Mouse (Mus musculus): ENCODE measurements around the gene Tmigd3. TPM values are rescaled to one million over a fixed set of nuclear protein-coding genes. Genes with fewer than 3 reads are reported as not detected.
"Not testable (repeated sequence)": the region's sequence is repeated elsewhere in the genome, so short reads cannot be mapped to it uniquely, and the experiment has no call there.

Gene Tmigd3
- total RNA-seq, 2 experiments from 2014 or later: 0.51 TPM; not detected in 1

DNA sequence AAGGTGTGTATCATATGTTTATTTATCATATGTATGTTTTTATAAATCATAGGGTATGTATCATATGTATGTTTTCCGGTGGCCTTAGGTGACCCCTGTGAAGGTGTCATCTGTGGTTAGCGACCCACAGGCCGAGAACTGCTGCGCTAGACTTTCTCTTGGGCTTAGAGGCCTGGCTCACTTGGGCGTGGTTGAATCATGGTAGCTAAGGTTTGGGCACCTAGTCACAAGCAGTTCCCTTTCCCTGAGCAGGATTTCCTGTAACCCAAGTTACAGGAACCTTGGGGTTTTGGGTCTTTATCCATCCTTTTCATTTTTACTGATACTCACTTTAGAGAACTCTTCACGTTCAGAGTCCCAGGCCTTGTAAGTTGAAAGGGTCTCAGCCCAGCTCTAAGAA lies 29.6 kb downstream of the Tmigd3 start:
- DNase-seq (ENCODE audit: low spot score in 2 of 2): no peak

DNA sequence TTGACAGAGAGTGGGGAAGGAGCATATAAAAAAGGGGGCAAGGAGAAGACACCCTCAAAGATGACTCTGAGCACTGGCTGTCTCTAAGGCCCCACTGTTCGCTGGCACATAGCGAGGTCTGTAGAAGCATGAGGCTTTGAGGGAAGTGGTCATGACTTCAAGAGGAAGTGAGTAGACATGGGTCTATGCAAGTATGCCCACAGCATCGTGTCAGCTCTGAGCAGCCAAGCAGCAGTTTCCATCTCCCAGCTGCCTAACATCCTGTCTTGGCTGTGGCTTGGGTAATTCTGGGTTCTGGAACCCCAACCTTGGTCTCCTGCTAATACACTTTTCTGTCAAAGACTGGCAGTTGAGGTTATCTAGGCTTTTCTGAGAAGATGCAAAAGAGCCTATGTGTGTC lies 30.0 kb downstream of the Tmigd3 start:
- DNase-seq (ENCODE audit: low spot score in 2 of 2): no peak

DNA sequence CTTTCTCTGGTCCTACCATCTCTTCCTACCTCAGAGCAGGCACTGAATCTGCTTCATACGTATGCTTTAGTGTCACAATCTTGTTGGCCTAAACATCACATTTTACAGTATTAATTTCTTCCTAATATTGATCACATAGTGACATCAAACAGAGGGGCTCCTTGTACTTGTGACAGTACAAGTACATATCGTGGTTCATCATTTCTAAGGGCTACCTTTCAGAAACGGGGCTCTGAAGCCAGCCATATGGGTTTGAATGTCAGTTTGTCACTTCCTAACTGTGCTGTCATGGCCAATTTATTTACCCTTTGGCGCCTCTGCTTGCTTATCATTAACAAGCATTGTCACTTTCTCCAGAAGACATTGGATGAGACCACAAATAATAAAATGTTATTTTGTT lies 30.8 kb downstream of the Tmigd3 start:
- DNase-seq (ENCODE audit: low spot score in 2 of 2): no peak

DNA sequence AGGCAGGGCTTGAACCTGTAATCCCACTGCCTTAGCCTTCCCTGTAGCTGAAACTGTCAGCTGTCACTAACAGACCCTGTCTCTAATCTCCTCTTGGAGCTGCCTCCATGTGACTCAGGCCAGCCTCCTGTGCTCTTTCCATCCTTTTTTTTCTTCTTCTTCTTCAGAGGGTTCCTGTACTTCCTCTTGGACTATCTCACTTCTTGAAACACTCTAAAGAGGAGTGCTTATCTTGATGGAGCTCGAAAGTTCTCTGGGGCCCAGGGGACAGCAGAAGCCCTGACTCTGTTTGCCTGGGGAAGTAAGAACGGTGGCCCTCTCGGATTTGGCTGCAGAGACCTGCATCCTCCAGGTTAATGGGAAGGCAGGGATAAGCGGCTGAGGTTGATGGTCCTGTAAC lies 33.5 kb downstream of the Tmigd3 start:
- no peak for DNase-seq (ENCODE audit: low spot score in 2 of 2)

DNA sequence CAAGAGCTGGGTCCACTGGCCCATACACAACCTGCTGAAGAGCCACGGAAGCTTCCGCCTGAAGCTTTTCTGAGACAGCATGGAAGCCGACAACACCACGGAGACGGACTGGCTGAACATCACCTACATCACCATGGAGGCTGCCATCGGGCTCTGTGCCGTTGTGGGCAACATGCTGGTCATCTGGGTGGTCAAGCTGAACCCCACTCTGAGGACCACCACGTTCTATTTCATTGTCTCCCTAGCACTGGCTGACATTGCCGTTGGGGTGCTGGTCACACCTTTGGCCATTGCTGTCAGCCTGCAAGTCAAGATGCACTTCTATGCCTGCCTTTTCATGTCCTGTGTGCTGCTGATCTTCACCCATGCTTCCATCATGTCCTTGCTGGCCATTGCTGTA lies 34.0 kb downstream of the Tmigd3 start:
- DNase-seq (ENCODE audit: low spot score in 2 of 2): no peak

DNA sequence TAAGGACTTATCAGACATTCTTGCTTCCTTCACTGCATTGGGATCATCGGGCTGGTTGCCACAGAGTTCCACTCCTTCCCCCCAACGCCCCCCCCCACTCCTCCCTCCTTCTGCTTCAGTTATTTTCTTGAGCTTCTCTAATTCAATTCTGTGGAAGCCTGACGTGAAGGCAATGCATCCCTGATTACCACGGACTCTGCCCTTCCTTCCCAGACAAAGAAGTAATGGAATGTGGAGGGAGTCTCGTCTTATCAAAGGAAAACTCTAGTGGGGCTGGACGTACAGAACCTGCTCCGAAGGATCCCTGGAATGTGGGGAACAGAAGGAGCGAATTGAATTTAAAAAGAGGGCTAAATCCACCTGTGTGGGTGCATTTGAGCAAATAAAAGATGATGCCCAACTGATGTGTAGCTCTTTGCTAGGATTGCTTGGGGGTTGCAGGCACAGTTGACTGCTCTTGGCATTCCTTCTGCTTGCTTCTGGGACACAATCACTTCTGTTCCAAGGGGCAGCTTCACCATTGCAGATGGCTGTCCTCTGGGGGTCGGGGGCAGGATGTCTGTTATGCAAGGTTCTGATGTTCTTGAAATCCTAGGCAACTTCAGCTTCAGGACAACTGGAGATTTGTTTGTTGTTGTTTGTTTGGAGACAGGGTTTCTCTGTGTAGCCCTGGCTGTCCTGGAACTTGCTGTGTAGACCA lies 37.4 kb downstream of the Tmigd3 start:
- no peak for DNase-seq (ENCODE audit: low spot score in 2 of 2)

DNA sequence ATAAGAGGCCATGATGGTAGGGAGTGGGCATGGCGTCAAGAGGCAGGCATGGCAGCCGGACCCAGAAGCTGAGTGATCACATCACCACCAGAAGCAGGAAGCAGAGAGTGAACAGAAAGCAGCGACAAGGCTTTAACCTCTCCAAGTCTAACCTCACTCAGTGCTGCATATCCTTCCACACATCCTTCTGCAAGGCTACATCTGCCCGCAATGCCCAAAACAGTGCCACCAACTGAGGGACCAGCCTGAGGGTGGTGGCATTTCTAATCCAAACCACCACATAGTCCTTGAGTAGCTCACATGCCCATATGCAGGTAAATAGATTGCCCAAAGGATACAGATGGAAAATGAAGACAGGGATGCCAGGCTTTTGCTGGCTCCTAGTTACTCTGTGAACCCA lies 38.3 kb downstream of the Tmigd3 start:
- no peak for DNase-seq (ENCODE audit: low spot score in 2 of 2)

DNA sequence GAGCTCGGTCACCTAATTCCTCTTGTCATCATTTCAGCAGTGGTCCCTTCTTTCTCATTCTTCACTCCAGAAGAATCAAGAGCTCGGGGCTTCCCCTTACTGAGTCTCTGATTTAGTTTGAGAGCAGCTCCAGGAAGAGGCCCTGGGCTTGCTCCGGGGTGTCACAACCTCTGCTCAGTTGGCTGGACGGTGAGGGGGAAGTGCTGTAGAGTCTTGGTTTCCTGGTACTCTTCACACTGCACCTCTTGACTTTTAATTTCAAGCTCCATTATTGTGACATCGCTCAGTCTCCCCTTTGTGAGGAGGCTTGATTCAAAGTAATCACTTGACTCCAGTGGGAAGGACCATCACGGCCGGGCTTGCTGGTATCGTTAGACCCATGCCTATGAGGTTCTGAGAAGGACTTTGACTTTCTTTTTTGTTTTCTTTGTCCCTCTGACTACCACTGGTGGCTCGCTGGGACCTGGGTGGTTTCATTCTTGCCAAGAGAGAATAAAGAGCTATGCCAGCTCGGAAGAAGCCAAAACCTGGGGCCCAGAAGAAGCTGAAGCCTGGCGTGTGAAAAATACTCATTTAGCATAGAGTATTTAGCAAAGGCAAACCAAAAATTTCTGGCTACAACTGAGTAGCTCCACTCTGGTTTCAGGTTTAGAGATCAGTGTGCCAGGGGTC lies 40.0 kb downstream of the Tmigd3 start:
- DNase-seq (ENCODE audit: low spot score in 2 of 2): no peak

DNA sequence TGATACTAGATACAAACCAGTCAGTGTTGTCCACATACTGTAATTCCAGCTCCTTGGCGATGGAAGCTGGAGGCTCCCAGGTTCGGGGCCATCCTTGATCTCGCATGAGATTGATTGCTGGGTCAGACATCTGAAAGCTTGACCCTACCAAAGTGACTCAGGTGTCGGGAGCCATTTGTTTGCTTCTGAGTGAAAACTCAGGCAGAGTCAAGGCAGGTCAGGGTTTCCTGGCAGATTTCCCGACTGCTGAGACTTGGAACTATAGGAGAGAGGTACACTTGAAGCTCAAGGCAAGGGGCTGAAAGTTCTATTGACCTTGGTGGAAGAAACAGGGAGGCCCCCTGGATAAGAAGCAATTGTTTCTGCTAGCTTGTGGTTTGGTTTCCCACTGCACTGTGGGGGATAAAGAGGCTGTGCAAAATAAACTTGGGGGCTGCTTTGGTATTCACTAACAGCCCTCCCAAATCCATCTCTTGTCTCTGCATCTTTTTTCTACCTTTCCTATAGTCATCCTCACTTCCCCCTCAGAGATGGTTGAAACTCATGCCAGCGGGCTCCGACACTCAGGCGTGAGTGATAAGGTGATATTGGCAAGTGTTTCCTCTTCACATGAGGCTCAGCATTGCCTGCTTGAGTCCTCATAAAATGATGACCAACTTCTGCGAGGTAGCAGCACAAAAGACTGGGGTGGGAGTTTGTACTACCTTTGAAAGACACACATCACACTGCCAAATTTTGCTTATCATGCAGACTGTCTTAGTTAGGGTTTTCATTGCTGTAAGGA lies 41.6 kb downstream of the Tmigd3 start:
- DNase-seq (ENCODE audit: low spot score in 2 of 2): no peak

DNA sequence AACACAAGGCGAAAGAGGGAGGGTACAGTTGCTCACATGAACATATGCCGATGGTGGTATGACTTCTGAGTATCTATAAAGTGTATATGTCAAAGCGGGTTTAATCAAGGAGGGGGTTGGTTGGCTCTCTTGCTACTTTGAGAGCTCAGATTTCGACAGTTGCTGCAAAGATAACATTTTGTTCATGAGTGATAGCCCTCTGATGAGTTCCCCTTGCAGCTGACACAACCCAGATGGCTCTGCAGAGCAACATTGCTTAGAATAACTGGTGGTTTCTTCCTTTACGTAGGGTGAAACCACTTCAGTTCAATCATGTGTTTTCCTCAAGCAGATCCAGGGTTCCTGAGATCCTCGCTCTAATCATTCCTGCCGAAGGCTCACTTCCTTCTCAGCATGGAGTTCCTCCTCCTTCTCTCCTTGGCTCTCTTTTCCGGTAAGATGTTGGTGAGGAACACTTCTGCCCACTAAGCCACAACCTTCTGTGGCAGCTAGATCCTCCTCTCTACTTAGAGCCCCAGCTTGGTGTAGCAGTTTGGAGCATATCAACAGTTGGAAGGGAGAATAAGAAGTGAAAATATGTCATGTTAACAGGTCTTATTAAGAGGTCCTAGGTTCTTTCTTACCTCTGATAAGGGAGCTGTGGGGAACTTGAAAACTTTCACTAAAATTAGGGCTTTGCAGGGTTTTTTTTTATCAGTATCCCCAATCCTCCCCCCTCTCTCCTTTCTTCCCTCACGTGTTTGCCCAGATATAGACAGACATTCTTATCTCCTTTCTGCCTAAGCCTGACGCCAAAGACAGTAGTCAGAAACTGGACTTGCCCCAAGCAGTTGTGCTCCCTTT lies 43.4 kb downstream of the Tmigd3 start:
- peak; percentile 10 to 62 for DNase-seq (ENCODE audit: low spot score in 2 of 2)

DNA sequence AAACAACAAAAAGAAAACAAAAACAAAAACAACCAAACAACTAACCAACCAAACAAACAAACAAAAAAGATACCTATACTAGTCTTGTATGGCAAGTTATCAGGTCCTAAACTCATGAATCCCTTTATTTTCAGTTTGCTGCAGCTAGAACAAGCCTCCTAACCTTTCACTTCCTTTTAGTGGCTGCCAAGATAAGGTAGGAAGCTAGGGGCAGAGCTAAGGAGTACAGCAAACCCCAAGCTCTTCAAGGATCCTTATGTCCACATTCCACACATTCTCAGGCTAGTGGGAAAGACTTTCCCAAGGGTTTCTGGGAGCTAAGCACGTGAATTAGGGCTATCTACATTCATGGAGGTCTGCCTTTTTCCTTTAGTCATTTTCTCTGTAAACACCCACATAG lies 44.6 kb downstream of the Tmigd3 start:
- DNase-seq (ENCODE audit: low spot score in 2 of 2): no peak

DNA sequence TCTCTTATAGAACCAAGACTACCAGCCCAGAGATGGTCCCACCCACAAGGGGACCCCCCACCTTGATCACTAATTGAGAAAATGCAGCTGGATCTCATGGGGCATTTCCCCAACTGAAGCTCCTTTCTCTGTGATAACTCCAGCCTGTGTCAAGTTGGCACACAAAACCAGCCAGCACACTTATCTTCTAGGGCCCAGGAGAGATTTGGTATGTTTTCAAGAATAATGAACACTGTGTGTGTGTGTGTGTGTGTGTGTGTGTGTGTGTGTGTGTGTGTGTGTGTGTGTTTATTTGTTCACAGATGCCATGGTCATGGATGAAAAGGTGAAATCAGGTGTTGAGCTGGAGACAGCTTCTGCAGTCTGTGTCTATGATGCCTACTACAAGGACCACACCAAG lies 45.8 kb downstream of the Tmigd3 start:
- not testable (repeated sequence) for DNase-seq (ENCODE audit: low spot score in 2 of 2)

DNA sequence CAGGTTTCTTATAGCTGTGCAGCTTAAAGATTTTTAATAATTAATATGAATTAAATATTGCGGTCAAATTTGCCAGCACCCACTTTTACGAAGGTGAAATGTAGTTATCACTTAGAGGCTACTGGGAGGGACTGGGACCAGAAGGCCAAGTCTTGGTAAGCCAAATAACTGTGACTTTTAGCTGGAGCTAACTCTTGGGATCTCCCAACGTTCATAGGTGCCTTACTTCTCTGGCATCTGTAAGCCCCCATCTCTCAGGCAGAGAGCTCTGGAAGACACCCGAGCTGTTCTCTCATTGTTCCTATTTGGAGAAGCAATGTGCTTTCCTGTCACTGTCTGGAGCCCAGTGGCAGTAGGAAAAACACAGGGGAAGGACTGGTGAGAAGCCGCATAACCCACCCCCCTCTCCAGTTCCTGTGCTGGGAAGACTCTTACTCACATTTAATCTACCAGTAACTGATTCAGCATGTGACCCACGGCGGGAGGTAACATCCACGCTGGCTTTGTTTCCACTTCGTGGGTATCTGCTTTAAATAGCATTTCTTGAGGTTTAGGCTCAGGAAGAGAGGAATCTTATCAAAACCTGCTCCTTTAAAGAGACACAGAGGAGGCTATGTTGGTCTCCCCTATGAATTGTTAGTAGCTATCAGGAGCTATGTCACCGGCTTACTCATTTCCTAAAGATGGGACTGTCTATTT lies 47.1 kb downstream of the Tmigd3 start:
- DNase-seq (ENCODE audit: low spot score in 2 of 2): no peak

DNA sequence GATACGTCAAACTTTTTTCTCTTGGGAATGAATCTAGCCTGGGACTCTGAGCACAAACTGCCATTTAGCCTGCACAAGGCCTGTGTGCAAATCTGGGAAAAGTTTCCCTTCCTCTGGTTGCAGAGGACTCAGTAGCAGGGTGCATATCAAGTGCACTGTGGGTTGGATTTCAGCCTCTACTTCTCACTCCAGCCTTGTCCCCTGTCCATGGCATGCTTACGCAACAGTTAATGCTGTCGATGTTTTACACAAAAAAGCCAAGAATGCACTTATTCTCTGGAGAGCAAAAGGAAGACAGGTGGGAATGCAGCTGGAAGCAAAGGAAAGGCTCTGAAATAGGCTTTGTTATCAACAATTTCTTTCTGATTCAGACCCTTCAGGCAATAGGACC lies 47.6 kb downstream of the Tmigd3 start:
- no peak for DNase-seq (ENCODE audit: low spot score in 2 of 2)

DNA sequence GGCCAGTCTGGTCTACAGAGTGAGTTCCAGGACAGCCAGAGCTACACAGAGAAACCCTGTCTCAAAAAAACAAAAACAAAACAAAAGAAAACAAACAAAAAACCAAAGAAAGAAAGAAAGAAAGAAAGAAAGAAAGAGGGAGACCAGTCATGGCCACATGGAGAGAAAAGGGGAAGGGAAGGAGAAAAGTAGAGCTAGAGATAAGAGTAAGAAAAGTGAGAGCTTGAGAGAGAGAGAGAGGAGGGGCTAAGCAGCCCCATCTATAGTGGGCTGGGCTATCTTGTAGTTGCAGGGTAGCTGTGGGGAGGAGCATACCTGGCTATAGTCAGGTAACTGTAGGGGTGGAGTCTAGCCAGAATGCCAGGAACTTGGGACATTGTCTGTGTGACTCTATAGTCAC lies 50.0 kb downstream of the Tmigd3 start:
- not testable (repeated sequence) for DNase-seq (ENCODE audit: low spot score in 2 of 2)

DNA sequence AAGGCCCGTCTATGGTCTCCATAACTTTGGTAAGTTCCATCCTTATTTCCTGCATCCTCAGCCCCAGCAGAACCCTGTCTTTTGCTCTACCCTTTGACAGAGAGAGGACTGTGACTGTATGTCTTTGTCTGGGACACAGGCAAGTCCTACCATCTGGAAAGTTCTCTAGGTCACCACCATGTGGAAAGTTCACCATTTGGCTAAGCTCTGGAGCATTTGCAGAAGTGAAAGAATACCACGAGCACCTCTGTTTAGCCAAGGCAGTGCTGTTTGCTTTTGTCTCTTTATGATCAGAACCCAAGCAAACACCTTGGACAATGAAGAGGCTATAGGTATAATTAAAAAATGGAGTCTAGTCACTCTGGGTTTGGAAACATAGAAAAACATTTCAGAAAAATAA lies 51.3 kb downstream of the Tmigd3 start:
- DNase-seq (ENCODE audit: low spot score in 2 of 2): no peak

DNA sequence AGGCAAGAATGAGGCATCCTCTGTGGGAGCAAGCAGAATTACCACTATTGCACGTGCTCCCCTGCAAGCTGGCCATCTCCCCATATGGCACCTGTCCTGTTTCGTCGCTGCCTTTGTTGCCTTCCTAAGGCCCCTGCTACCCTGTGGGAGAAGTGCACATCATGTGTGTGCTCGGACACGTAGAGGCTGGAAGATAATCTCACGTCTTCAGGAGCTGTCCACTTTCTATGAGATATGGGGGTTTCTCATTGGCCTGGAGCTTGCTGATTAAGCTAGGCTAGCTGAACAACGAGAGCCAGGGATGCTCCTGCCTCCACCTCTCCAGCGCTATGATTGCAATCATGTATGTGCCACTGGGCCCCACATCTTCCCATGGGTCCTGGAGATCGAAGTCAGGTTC lies 53.9 kb downstream of the Tmigd3 start:
- DNase-seq (ENCODE audit: low spot score in 2 of 2): no peak

DNA sequence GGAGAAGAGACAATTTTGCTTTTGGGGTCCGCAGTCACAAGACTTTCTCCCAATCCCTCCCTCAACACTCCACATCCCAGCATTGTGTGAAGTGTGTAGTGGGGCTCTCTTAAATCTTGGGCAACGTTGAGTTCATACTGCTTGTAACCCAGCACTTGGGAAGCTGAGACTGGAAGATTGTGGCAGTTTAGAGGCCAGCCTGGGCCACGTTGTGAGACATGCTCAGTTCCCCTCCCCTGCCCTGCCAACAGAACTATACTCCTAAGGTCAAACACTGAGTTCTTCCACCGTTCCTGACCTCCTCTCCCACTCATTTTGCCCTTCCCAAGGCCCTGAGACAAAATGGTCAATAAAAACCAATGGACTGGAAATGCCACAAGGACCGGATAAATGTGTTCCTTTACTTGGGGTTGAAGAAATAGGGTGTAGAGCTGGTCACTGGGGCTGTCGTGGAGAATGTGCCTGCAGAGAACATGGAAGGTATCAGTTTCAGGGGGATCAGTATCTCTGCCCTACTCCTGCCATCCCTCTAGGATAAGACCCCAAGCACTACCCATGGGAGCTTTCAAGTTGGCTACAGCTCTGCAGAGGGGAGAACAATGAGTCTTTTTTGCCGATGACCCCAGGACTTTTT lies 57.0 kb downstream of the Tmigd3 start:
- no peak for DNase-seq (ENCODE audit: low spot score in 2 of 2)

DNA sequence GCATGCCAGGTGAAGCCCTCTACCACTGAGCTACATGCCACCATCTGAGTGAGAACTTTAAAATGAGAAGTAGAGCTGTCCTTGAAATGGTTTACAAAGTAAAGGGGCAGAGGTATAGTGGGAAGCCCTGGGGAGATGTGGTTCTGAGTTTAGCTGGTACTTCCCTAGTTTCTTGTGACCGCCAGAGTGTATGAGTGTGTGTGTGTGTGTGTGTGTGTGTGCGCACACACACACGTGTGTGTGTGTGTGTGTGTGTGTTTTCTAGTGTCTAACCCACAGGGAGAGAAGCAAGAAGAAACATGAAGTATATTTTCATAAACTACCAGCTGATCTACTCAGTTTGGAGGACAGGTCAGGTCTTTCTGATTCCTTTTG lies 57.5 kb downstream of the Tmigd3 start:
- DNase-seq (ENCODE audit: low spot score in 2 of 2): no peak

DNA sequence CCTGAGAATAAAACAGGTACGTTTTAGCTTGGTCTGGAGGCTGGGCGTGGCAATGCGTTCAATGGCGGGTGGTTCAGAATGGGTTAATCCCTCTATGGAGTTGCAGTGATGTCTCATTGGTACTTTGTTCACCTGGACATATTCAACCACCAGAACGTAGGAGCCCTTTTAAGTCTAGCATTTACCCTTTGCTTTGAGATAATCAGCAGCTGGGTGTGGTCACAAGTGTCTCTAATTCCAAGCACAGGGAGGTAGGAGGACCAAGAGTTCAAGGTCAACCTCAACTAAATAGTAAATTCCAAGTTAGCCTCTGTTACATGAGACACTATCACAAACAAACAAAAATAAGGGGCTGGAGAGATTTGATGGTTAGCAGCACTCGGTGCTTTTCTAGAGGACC lies 58.1 kb downstream of the Tmigd3 start:
- no peak for DNase-seq (ENCODE audit: low spot score in 2 of 2)
